Mouse (Mus musculus) heart, embryonic 13.5 days (tissue): ENCODE results near the gene Nmur2. TPM values are rescaled to one million over a fixed set of nuclear protein-coding genes. Genes with fewer than 3 reads are reported as not detected.

ENCODE experiments used
- ATAC-seq: fragments of 200-750 bp; cut with Nextera tagmentation; 2 replicates; pipeline ENCODE4 v1.8.0; 2017; ENCODE audit warnings: moderate TSS enrichment; ENCODE audit not compliant: insufficient number of reproducible peaks, low FRiP score, low TSS enrichment; ENCODE audit errors: extremely low read depth
- H3K27ac ChIP-seq: fragments of 300-500 bp; sonication (generic); replicated peaks from 2 replicates; pipeline ENCODE4 v1.5.1; 2015; ENCODE audit warnings: moderate library complexity, mild to moderate bottlenecking, inconsistent platforms
- H3K27me3 ChIP-seq: fragments of 300-500 bp; sonication (generic); replicated peaks from 2 replicates; pipeline ENCODE4 v1.6.1; 2015; ENCODE audit warnings: mild to moderate bottlenecking, inconsistent platforms
- H3K36me3 ChIP-seq: fragments of 300-500 bp; sonication (generic); 2 replicates; pipeline ENCODE4 v1.6.1; 2015; ENCODE audit warnings: mild to moderate bottlenecking, inconsistent platforms
- H3K4me1 ChIP-seq: fragments of 300-500 bp; sonication (generic); 2 replicates; pipeline ENCODE4 v1.6.1; 2015; ENCODE audit warnings: inconsistent platforms
- H3K4me2 ChIP-seq: fragments of 300-500 bp; sonication (generic); 2 replicates; pipeline ENCODE4 v1.6.1; 2015; ENCODE audit warnings: inconsistent platforms, mild to moderate bottlenecking, moderate library complexity
- H3K4me3 ChIP-seq: fragments of 300-500 bp; sonication (generic); 2 replicates; pipeline ENCODE4 v1.5.1; 2015; ENCODE audit warnings: moderate library complexity, mild to moderate bottlenecking, inconsistent platforms
- H3K9ac ChIP-seq: fragments of 300-500 bp; sonication (generic); 2 replicates; pipeline ENCODE4 v1.6.1; 2015; ENCODE audit warnings: inconsistent platforms, mild to moderate bottlenecking, moderate library complexity
- H3K9me3 ChIP-seq: fragments of 300-500 bp; sonication (generic); 2 replicates; pipeline ENCODE4 v1.6.1; 2016; ENCODE audit warnings: inconsistent platforms
- WGBS: fragments of 180-500 bp; shearing (Covaris S2); methylation state at CpG from one replicate; pipeline ENCODE4 v1.1.7; 2015; ENCODE audit warnings: mixed read lengths; 5-methylcytosine and 5-hydroxymethylcytosine counted together
- polyA plus RNA-seq: library from polyadenylated mRNA; unstranded; fragments of >200 nt; fragmentation: Nextera tagmentation; extraction: Ambion mirVana; gene quantifications from 2 replicates; pipeline ENCODE4 v1.2.1, GENCODE M21; 2015

The Nmur2 gene
- polyA plus RNA-seq, 1 experiment from 2014 or later, result not detected

DNA sequence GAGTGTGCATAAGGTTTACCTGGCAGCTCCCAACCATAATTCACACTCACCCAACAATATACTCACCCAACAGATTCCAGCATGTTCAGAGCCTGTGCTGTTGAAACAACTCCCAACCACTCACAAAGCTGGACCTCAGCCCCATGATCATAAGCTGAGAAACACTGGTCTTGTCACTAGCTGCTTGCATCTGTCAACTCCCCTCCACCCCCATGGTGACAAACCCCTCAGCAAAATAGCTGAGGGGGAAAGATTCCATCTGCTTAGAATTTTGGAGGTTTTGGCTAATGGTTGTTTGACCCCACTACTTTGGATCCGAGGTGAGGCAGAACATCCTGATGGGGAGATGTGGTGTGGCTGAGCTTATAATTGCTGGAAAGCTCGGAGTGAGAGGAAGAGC is 28.4 kb downstream of the Nmur2 start:
- H3K27ac ChIP-seq, result no peak overlapping the region

DNA sequence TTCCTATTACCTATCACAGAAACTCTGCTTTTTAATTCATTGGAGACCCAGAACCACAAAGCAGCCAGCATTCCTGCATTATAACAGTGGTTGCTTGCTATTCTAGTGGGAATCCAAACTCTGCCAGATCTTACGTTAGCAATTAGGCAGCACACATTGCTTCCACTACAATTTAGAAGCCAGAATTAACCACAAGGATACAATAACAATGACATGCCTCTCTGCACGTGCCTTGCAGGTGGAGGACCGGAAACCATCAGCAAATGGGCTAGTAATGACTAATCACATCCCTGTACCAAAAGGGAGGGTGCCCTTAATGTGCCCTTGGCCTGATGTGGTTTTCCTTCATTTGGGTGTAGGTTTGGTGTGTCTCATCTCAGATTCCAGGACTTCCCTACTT is 32.5 kb downstream of the Nmur2 start:
- ATAC-seq, result no peak
- no peaks in the 10 kb centered on the region for H3K9me3 ChIP-seq
- 66% methylated on average over 3 of the region's 3 CpGs for WGBS
- H3K27ac ChIP-seq, result no peak overlapping the region
- H3K4me1 ChIP-seq, result no peaks in the 10 kb centered on the region
- H3K9ac ChIP-seq, result no peak overlapping the region
- H3K27me3 ChIP-seq, result peaks cover 7% of the 10 kb centered on the region; the same call in 1 of the 2 replicates
- no peak overlapping the region for H3K4me2 ChIP-seq
- no peaks in the 10 kb centered on the region for H3K36me3 ChIP-seq
- no peak overlapping the region for H3K4me3 ChIP-seq

More for the DNA sequence above, 28.4 kb downstream of the Nmur2 start:
- Histone ChIP-seq H3K4me3 (no peak overlapping the region), H3K36me3 (no peaks in the 10 kb centered on the region), H3K9me3 (no peaks in the 10 kb centered on the region), H3K4me2 (no peak overlapping the region), H3K9ac (no peak overlapping the region), H3K27me3 (peaks cover 7% of the 10 kb centered on the region; the same call in 1 of the 2 replicates), H3K4me1 (no peaks in the 10 kb centered on the region)
- 48% methylated on average over 2 of the region's 2 CpGs for WGBS
- ATAC-seq, result no peak

DNA sequence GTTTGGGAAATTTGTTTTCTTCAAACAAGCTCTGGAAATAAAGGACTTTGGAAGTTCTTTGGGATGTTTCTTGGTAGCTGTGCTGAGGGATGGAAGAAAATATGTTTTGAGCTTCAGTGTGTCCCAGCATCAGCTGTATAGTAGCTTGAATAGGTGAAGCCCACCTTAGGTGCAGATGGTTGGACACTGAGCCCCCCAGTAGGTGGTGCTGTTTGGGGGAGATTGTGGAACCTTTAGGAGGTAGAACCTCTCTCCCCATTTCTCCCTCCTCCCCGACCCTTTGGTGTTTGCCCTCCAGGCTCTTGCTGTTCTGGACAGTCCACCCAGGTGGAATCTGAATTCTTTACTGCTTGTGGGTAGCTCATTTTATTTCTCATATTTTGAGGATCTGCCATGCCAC is 48.0 kb downstream of the Nmur2 start:
- Histone ChIP-seq H3K9ac (no peak overlapping the region), H3K27me3 (0 out of 2 replicates have a peak, but pooled peaks cover 9% of the 10 kb centered on the region), H3K27ac (no peak overlapping the region), H3K4me2 (no peak overlapping the region), H3K4me3 (no peak overlapping the region), H3K36me3 (no peaks in the 10 kb centered on the region), H3K9me3 (no peaks in the 10 kb centered on the region), H3K4me1 (no peaks in the 10 kb centered on the region)
- ATAC-seq, result no peak
- 50% methylated on average over 1 of the region's 1 CpGs for WGBS

DNA sequence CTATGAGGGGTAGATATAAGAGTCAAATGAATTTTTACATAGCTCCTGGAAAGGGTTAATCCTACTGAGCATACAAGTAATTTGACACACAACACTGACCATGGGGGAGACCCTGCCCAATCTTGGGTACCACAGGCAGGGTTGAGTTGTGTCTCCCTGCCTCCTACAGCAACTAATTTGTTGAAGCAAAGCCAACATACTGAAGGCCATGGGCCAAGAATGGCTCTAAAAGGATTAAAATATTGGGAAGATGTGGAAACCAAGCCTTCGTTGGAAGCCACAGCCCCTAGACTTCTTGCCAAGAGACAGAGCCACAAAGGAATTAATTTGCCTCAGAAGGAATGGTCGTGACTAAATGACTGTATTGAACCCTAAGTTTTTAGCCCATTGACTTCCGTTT is 48.7 kb downstream of the Nmur2 start:
- Histone ChIP-seq H3K9me3 (no peaks in the 10 kb centered on the region), H3K27ac (no peak overlapping the region), H3K36me3 (no peaks in the 10 kb centered on the region), H3K4me2 (no peak overlapping the region), H3K4me1 (no peaks in the 10 kb centered on the region), H3K27me3 (0 out of 2 replicates have a peak, but pooled peaks cover 9% of the 10 kb centered on the region), H3K4me3 (no peak overlapping the region), H3K9ac (no peak overlapping the region)
- WGBS, result 48% methylated on average over 3 of the region's 3 CpGs
- ATAC-seq, result no peak

DNA sequence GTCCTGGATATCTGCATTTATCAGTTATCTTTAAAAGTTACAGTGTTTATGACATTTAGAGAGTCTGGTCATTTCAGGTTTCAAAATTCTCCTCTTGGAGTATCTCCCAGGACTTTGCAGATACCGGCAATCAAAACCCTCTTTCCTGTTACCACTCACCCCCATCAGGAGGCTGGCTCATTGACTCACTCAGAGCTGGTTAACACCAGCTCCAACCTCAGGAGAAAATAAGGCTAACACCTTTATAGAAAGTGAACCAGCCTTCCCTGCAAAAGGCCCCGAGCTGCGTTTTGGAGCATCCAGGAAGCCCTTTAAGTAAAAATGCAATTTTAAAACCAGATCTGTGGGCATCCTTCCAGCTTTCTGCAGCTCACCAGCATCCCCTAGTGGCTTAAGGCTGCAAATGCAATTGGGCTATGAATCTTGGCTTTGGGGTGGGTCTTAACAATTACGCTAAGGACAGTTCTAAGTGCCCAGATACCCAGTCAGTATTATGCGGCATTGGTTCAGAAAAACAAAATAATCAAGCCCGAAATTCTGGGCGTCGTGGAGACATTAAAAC is 49.2 kb downstream of the Nmur2 start:
- Histone ChIP-seq H3K9me3 (no peaks in the 10 kb centered on the region), H3K27ac (no peak overlapping the region), H3K9ac (no peak overlapping the region), H3K4me2 (no peak overlapping the region), H3K27me3 (0 out of 2 replicates have a peak, but pooled peaks cover 9% of the 10 kb centered on the region), H3K4me1 (no peaks in the 10 kb centered on the region), H3K4me3 (no peak overlapping the region), H3K36me3 (no peaks in the 10 kb centered on the region)
- 8% methylated on average over 8 of the region's 8 CpGs for WGBS
- ATAC-seq, result no peak

DNA sequence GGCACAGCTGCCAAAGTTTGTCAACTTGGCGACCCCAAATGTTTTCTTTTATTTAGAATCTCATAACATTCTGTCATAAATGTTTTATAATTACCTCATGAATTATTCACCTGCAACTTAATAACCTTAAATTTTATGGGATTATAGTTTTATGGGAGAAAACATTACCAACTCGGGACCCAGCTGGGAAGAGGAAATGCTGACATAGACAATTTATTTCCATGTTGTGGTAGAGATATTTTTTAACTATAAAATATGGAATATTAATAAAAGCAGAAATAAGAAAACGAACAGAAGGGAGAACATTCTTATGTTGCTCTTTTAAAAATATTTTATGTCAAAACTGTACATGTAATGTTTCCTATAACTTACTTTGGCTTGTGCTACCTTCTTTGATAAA is 56.2 kb downstream of the Nmur2 start:
- H3K27me3 ChIP-seq, result no peaks in the 10 kb centered on the region
- H3K4me2 ChIP-seq, result no peak overlapping the region
- H3K9me3 ChIP-seq, result no peaks in the 10 kb centered on the region
- no peaks in the 10 kb centered on the region for H3K4me1 ChIP-seq
- no peak for ATAC-seq
- H3K36me3 ChIP-seq, result no peaks in the 10 kb centered on the region
- no peak overlapping the region for H3K9ac ChIP-seq
- H3K27ac ChIP-seq, result no peak overlapping the region
- no peak overlapping the region for H3K4me3 ChIP-seq
- 60% methylated on average over 3 of the region's 3 CpGs for WGBS

DNA sequence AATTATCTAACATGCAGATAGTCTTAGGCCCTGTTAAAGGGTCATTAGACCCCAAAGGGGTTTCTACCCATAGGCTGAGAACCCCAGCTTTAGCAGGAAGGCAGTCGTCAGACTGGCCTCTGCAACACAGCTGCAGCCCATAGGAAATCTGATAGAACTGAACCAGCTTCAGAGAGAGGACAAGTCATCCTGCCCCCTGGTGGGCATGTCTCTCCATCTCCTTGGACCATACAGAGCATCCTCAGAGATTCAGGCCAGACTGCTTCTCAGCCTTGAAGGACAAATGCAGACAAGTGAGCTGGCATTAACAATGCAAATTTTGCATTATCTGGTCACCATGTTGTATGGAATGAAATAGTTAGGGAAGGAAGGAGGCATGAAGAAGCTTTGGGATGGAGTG is 59.2 kb downstream of the Nmur2 start:
- no peak overlapping the region for H3K9ac ChIP-seq
- no peak overlapping the region for H3K4me2 ChIP-seq
- no peaks in the 10 kb centered on the region for H3K36me3 ChIP-seq
- H3K4me3 ChIP-seq, result no peak overlapping the region
- no peaks in the 10 kb centered on the region for H3K27me3 ChIP-seq
- 38% methylated on average over 1 of the region's 1 CpGs for WGBS
- no peak overlapping the region for H3K27ac ChIP-seq
- no peaks in the 10 kb centered on the region for H3K9me3 ChIP-seq
- H3K4me1 ChIP-seq, result no peaks in the 10 kb centered on the region
- no peak for ATAC-seq

DNA sequence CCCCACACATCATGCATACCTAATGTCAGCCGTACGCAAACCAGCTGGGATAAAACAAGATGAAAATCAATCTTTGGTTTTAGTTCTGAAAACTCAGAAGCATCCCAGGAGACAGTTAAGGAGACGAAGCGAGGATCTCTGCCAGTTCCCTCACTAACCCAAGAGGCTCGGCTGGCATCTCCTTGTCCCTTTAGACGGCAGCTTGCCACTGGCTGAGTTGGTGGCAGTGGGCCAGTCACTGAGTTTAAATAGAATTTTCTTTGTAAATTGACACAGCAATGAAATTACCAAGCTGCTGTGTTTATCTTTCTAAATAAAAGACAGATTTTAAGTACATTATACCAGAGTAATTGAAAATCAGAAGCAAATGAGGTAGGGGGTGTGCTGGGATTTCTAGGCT is 62.7 kb downstream of the Nmur2 start:
- no peak overlapping the region for H3K4me3 ChIP-seq
- H3K9ac ChIP-seq, result no peak overlapping the region
- 0 out of 2 replicates have a peak, but pooled peaks cover 2% of the 10 kb centered on the region for H3K4me1 ChIP-seq
- no peaks in the 10 kb centered on the region for H3K9me3 ChIP-seq
- WGBS, result 67% methylated on average over 6 of the region's 6 CpGs
- no peak for ATAC-seq
- H3K27ac ChIP-seq, result no peak overlapping the region
- H3K36me3 ChIP-seq, result no peaks in the 10 kb centered on the region
- H3K27me3 ChIP-seq, result no peaks in the 10 kb centered on the region
- H3K4me2 ChIP-seq, result no peak overlapping the region
